Mouse (Mus musculus) liver, embryonic 14.5 days (tissue): Measurements from ENCODE around the gene Pip4k2c.

ENCODE experiments used
- CTCF ChIP-seq: IDR thresholded peaks from 2 replicates; pipeline ENCODE4 v1.5.1; 2016; ENCODE audit warnings: antibody characterized with exemption, low read depth, control low read depth
- EP300 ChIP-seq: IDR thresholded peaks from 2 replicates; pipeline ENCODE4 v1.6.1; 2016; ENCODE audit warnings: antibody characterized with exemption, low read depth

DNA sequence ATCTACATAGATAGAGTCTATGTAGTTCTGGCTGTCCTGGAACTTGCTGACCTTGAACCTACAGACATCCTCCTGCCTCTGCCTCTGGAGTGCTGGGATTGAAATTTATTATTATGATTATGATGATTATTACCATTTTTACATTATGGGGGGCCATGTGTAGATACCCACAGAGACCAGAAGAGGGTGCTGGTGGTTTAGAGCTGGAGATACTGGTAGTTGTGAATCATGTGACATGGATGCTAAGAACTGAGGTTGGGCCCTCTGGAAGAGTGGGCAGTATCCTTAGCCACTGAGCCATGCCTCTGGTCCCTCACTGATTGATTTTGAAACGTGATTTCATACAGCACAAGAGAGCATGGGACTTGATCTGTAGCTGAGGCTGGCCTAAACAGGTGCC, 24.9 kb downstream of the Pip4k2c start:
- TF ChIP-seq EP300 (no peak), CTCF (peak; percentile 80)
